Mouse (Mus musculus): Measurements from ENCODE around the gene Slc35f2. TPM values are rescaled to one million over a fixed set of nuclear protein-coding genes. Genes with fewer than 3 reads are reported as not detected.

The Slc35f2 gene
- polyA plus RNA-seq, 1 experiment from 2014 or later = 28.8 TPM

- ATAC-seq = no peak
- Histone ChIP-seq H3K4me1 (ENCODE audit: control insufficient read depth, insufficient read depth, low read length) (no peaks in the 10 kb centered on the region), H3K27me3 (replicated peaks; ENCODE audit: control insufficient read depth, insufficient read depth, low read length) (no peaks in the 10 kb centered on the region), H3K27ac (ENCODE audit: low read length) (no peak overlapping the region), H3K4me3 (ENCODE audit: low read length) (no peak overlapping the region), H3K9me3 (ENCODE audit: control insufficient read depth, low read length) (no peaks in the 10 kb centered on the region), H3K4me2 (ENCODE audit: low read depth, low read length) (no peak overlapping the region), H3K9ac (ENCODE audit: low read depth, low read length) (no peak overlapping the region), H3K36me3 (ENCODE audit: control insufficient read depth, insufficient read depth, low read length) (no peaks in the 10 kb centered on the region)
- WGBS = 79% methylated on average over 8 of the region's 8 CpGs
Observed at GRCm38 (mm10) chr9:53848548-53848947, 77.2 kb downstream of the Slc35f2 start.

GRCm38 (mm10) chr9:53849864-53850263, 78.5 kb downstream of the Slc35f2 start, which contains the start of gene Sln:
Sln (plus strand) TSS chr9:53850164.
- WGBS = 85% methylated on average over 4 of the region's 4 CpGs
- H3K4me3 ChIP-seq (ENCODE audit: low read length) = no peak within 1 kb of the TSS
- no peaks in the 10 kb centered on the region for H3K4me1 ChIP-seq (ENCODE audit: control insufficient read depth, insufficient read depth, low read length)
- no peaks in the 10 kb centered on the region for H3K36me3 ChIP-seq (ENCODE audit: control insufficient read depth, insufficient read depth, low read length)
- no peak within 1 kb of the TSS for H3K27ac ChIP-seq (ENCODE audit: low read length)
- no peaks in the 10 kb centered on the region for H3K27me3 ChIP-seq (replicated peaks; ENCODE audit: control insufficient read depth, insufficient read depth, low read length)
- no peaks in the 10 kb centered on the region for H3K9me3 ChIP-seq (ENCODE audit: control insufficient read depth, low read length)
- ATAC-seq = no peak
- no peak within 1 kb of the TSS for H3K4me2 ChIP-seq (ENCODE audit: low read depth, low read length)
- H3K9ac ChIP-seq (ENCODE audit: low read depth, low read length) = no peak within 1 kb of the TSS

GRCm38 (mm10) chr9:53852158-53852557, 80.8 kb downstream of the Slc35f2 start:
- Histone ChIP-seq H3K36me3 (ENCODE audit: control insufficient read depth, insufficient read depth, low read length) (no peaks in the 10 kb centered on the region), H3K27ac (ENCODE audit: low read length) (no peak overlapping the region), H3K27me3 (replicated peaks; ENCODE audit: control insufficient read depth, insufficient read depth, low read length) (no peaks in the 10 kb centered on the region), H3K4me2 (ENCODE audit: low read depth, low read length) (no peak overlapping the region), H3K9me3 (ENCODE audit: control insufficient read depth, low read length) (no peaks in the 10 kb centered on the region), H3K9ac (ENCODE audit: low read depth, low read length) (no peak overlapping the region), H3K4me3 (ENCODE audit: low read length) (no peak overlapping the region), H3K4me1 (ENCODE audit: control insufficient read depth, insufficient read depth, low read length) (no peaks in the 10 kb centered on the region)
- no peak for ATAC-seq
- 71% methylated on average over 4 of the region's 4 CpGs for WGBS

GRCm38 (mm10) chr9:53853672-53854071, 82.3 kb downstream of the Slc35f2 start:
- H3K4me3 ChIP-seq (ENCODE audit: low read length) = no peak overlapping the region
- H3K27ac ChIP-seq (ENCODE audit: low read length) = no peak overlapping the region
- H3K9ac ChIP-seq (ENCODE audit: low read depth, low read length) = no peak overlapping the region
- no peaks in the 10 kb centered on the region for H3K27me3 ChIP-seq (replicated peaks; ENCODE audit: control insufficient read depth, insufficient read depth, low read length)
- H3K4me1 ChIP-seq (ENCODE audit: control insufficient read depth, insufficient read depth, low read length) = no peaks in the 10 kb centered on the region
- WGBS = 84% methylated on average over 1 of the region's 1 CpGs
- H3K4me2 ChIP-seq (ENCODE audit: low read depth, low read length) = no peak overlapping the region
- no peaks in the 10 kb centered on the region for H3K36me3 ChIP-seq (ENCODE audit: control insufficient read depth, insufficient read depth, low read length)
- ATAC-seq = no peak
- no peaks in the 10 kb centered on the region for H3K9me3 ChIP-seq (ENCODE audit: control insufficient read depth, low read length)

- 65% methylated on average over 1 of the region's 1 CpGs for WGBS
Observed at GRCm38 (mm10) chr9:53854525-53854924, 83.2 kb downstream of the Slc35f2 start.

GRCm38 (mm10) chr9:53857864-53858263, 86.5 kb downstream of the Slc35f2 start:
- H3K36me3 ChIP-seq (ENCODE audit: control insufficient read depth, insufficient read depth, low read length) = no peaks in the 10 kb centered on the region
- H3K4me2 ChIP-seq (ENCODE audit: low read depth, low read length) = no peak overlapping the region
- no peaks in the 10 kb centered on the region for H3K4me1 ChIP-seq (ENCODE audit: control insufficient read depth, insufficient read depth, low read length)
- no peak overlapping the region for H3K4me3 ChIP-seq (ENCODE audit: low read length)
- H3K9me3 ChIP-seq (ENCODE audit: control insufficient read depth, low read length) = no peaks in the 10 kb centered on the region
- WGBS = 62% methylated on average over 5 of the region's 5 CpGs
- no peak overlapping the region for H3K9ac ChIP-seq (ENCODE audit: low read depth, low read length)
- no peak for ATAC-seq
- no peak overlapping the region for H3K27ac ChIP-seq (ENCODE audit: low read length)
- no peaks in the 10 kb centered on the region for H3K27me3 ChIP-seq (replicated peaks; ENCODE audit: control insufficient read depth, insufficient read depth, low read length)

More at GRCm38 (mm10) chr9:53854525-53854924, 83.2 kb downstream of the Slc35f2 start:
- Histone ChIP-seq H3K27ac (ENCODE audit: low read length) (no peak overlapping the region), H3K36me3 (ENCODE audit: control insufficient read depth, insufficient read depth, low read length) (no peaks in the 10 kb centered on the region), H3K9ac (ENCODE audit: low read depth, low read length) (no peak overlapping the region), H3K9me3 (ENCODE audit: control insufficient read depth, low read length) (no peaks in the 10 kb centered on the region), H3K27me3 (replicated peaks; ENCODE audit: control insufficient read depth, insufficient read depth, low read length) (no peaks in the 10 kb centered on the region), H3K4me2 (ENCODE audit: low read depth, low read length) (no peak overlapping the region), H3K4me3 (ENCODE audit: low read length) (no peak overlapping the region), H3K4me1 (ENCODE audit: control insufficient read depth, insufficient read depth, low read length) (no peaks in the 10 kb centered on the region)
- ATAC-seq = no peak

Other genes starting within 250 kb of the Slc35f2 start
- gene Atm, start 234.8 kb upstream of the Slc35f2 start, polyA plus RNA-seq (2015; fragmentation: Nextera tagmentation; extraction: Ambion mirVana) = 8.4 and 9.5 TPM in 2 replicates
- gene Npat, start 234.5 kb upstream of the Slc35f2 start, polyA plus RNA-seq (2015; fragmentation: Nextera tagmentation; extraction: Ambion mirVana) = 10.6 and 11.7 TPM in 2 replicates
- gene Acat1, start 161.2 kb upstream of the Slc35f2 start, polyA plus RNA-seq (2015; fragmentation: Nextera tagmentation; extraction: Ambion mirVana) = 167 and 174 TPM in 2 replicates
- gene Cul5, start 101.5 kb upstream of the Slc35f2 start, polyA plus RNA-seq (2015; fragmentation: Nextera tagmentation; extraction: Ambion mirVana) = 20.3 and 22.4 TPM in 2 replicates
- 0.40 and 0.43 TPM in 2 replicates for gene Rab39, start 65.3 kb upstream of the Slc35f2 start, polyA plus RNA-seq (2015; fragmentation: Nextera tagmentation; extraction: Ambion mirVana)
- gene Sln, start 78.6 kb downstream of the Slc35f2 start, polyA plus RNA-seq (2015; fragmentation: Nextera tagmentation; extraction: Ambion mirVana) = 0.92 and 1.0 TPM in 2 replicates
- 0.37 and 0.56 TPM in 2 replicates for gene Elmod1, start 203.8 kb downstream of the Slc35f2 start, polyA plus RNA-seq (2015; fragmentation: Nextera tagmentation; extraction: Ambion mirVana)